Mouse (Mus musculus) 3134 (cell line): ENCODE measurements around the gene Enho.

Experiments used
- DNase-seq: peaks from one replicate; pipeline ENCODE4 v3.0.0-alpha.2; 2011; ENCODE audit warnings: low spot score; ENCODE audit not compliant: insufficient read length; ENCODE audit errors: extremely low read depth

Gene Enho

DNA sequence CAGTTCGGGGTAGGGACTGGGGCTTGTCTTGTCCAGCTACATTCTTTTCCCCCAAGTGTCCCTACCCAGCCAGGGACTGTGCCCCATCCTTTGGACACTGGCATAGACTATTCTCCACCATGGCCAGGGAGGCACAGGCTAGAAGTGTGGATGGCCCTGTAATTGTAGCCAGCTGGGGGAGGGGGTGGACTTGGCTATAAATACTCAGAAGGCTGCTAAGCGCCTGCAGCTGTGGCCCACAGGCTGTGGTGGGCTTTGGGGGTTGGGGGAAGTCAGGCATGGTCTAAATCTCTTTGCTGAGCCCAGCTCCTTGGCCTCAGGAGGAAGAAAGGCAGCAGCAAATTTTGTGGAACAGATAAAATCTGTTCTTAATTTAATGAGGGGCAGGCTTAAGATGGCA lies 4.2 kb downstream of the Enho start:
- no peak for DNase-seq

DNA sequence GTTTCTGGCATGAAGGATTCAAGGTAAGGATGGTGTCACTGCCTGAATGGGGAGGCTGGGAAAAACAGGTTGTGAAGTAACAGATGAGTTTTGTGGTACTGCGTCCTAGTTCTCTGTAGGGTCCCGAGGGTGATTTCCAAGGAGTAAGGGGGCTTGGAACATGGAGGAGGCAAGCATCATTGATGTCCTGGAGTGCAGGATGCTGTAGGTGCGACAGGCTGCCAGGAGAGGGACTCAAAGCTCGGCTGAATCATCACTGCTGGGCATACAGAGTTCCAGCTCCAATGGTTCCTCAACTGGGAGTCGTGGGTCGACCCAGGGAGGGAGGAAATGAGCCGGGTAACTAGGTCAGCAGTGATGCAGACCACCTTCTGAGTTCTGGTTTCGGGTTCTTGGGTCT lies 4.9 kb downstream of the Enho start:
- no peak for DNase-seq

DNA sequence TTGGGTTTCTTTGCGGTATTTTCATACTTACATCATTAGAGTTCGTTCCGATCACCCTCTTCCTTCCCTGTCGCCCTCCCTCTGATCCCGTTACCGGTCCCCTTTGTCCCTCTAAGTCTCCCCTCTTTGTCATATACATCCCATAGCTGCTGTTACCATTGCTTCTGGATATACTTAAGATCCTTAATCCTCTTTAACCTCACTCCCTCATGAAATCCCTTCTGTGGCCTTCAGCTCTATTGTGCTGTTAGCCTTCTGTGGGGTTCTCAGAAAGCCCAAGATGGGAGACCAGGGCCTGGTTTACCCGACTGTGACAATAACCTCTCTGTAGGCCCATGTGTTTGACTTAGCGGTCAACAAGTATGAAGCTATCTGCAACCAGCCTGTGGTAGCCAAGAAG lies 5.5 kb downstream of the Enho start:
- no peak for DNase-seq

DNA sequence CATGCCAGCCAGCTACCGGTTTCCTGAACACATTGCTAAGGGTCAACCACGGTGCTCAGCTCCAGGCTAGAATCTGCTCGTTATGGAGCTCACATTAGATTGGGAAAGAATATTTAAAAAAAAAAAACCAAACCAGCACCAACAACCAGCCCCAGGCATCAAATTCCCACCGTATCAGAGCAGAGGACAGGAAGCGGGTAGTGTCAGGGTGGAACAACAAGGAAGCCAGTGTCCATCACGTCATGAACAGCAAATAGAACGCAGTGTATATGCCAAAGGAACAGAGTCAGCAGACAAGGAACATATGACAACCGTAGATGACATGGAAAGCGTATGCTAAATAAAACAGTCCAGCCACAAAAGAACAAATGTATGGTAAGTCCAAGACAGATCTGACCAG lies 7.1 kb downstream of the Enho start:
- no peak for DNase-seq

DNA sequence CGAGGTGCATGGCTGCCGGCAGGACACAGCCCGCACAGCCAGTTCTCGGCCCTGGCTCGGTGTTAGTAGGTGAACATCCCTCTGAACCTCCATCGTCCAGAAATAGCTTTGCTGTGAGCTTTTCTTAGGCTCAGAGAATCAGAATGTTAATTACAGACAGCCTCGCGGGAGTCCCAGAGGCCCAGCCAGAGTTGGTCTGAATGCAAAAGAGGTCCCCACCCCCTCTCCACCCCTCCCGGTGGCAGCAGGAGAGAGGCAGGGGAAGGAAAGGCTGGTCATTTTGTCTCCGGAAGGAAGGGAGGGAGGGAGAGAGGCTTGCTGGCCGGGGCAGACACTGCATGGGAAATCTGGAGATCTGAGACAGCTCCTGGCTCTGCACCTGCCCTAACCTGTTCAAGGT lies 8.7 kb downstream of the Enho start:
- DNase-seq, result no peak

DNA sequence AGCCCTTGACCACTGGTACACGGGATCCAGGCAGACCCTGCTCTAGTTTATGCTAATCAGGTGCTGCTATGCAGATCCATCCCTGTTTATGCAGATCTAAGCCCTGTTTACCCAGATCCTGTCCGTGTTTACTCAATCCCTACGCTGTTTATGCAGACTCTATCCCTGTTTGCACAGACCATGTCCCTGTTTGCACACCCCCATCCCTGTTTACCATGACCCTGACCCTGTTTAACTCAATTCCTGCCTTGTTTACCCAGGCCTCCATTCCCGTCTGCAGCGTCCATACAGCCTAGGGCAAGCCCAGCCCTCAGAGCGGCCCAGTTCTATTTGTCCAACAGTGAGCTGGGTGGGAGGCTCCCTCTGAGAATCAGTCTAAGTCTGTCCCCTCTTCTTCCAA lies 9.9 kb downstream of the Enho start:
- no peak for DNase-seq

DNA sequence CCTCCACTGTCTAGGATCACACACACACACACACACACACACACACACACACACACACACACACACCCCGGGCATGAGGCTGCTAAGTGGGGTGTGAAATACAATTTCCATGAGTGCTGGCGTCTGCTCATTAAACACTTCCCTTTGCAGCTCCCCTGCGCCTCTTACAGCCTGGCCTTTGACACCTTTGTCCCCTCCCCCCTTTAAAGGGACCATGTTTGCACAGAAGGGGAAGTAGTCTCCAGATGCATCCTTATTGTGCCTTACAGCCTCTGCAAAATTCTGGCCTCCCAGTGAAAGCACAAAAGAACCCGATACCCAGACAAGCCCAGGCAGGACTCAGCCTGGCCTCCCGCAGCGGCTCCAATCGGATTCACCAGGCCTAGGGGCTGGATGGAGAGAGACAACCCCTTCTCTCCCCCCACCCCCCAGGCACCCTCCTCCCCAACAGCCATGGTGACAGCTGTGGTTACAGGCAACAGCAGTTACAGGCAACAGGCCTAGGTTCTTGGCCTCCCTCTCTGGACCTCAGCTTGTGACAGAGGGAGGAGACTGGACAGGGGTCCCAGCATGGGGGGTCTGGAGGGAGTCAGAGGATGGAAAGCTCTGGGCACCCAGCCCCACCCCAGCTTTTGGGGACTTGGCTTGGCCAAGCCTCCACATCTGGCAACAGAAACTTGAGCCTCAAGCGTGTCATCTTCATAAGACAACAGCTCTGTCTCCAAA lies 11.8 kb downstream of the Enho start:
- DNase-seq, result no peak

DNA sequence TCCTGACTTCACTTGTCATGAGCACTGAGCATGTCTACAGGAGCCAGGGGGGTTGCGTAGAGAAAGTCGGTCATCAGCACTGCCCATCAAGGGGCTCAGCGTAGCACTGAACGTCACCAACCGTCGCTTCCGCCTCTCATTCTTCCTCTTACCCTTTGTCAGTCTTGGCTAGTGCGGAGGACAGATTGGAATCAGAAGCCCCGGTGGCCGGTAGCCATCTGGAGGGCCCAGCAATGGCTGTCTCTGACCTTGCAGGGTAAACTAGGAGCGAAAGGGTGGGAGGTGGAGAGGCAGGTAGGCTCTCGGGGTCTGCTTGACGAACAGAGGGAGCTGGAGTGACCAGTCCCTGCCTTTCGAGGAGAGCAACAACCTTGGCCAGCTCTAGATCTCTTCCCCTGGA lies 18.1 kb downstream of the Enho start:
- no peak for DNase-seq

DNA sequence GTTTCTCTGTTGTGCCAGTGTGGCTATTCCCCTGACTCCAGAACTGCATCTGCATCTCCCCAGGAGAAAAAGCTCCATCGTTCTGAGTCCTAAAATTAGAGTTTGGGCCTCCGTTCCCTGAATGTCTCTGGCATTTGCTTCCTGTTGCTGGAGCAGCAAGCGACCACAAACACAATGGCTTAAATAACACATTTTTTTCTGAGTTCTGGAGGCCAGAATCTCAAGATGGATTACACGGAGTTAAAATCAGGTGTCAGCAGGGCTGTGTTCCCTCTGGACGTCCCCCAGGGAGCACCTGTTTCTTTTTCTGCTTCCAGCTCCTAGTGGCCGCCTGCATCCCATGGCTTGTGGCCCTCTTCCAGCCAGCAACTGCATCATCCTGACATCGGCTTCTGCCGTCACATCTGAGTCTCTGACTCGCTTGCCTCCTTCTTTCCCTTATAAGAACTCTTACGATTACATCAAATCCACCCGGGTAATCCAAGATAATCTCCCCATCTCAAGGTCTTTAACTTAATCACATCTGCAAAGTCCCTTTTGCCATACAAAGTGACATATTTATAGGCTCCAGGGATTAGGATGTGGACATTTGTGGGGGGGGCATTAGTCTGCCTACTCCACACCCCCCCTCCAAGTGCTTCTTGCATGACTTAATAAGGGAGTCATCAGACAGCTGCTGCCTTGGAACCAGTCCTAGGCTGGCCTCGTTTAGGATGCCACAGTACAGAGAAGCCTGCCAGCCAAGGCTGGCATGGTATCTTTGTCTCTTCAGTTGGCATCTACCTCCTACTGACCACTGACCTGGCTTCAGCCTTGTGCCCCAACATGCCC lies 21.0 kb downstream of the Enho start:
- DNase-seq, result no peak

DNA sequence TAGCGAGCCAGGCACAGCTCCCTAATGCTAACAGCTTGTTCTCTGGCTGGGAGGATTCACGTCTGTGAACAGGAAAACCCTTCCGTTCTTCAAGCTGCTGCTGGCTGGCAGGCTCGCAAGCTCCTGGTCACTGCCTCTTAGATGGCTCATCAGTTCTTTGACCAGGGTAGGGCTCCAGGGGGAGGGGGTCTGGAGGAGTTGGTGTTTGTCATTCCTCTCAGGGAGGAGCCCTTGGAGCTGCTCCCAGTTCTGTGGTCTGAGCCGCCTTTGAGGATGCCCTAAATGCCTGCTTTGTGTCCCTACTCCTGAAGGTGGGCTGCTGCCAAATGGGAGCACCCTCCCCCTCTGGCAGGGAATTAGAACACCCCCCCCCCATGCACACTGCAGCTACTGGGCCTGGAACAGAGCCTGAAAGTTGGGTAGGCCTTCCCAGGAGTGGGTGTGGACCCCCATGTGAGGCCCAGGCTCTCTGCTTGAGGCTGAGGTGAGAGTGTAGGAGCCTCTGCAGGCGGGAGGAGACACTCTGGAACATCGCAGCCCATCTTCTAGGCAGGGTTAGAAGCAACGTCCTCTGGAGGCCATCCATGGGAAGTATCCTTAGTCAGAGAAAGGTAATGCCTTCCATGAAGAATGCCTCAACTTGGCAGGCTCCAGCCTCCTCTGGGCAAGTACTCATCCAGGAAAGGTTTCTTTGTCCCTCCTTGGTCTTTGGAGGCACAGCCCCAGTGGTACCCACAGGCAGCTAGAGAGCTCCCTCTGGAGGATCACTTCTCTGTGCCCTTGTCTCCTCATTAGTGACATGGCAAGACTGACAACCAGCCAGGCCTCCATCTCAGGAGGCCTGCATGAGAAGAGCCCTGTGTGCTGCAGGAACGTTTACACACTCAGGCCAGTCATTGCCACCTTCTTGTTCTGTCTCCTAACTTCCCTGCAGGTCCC lies 24.2 kb downstream of the Enho start:
- DNase-seq, result peak; percentile 70

DNA sequence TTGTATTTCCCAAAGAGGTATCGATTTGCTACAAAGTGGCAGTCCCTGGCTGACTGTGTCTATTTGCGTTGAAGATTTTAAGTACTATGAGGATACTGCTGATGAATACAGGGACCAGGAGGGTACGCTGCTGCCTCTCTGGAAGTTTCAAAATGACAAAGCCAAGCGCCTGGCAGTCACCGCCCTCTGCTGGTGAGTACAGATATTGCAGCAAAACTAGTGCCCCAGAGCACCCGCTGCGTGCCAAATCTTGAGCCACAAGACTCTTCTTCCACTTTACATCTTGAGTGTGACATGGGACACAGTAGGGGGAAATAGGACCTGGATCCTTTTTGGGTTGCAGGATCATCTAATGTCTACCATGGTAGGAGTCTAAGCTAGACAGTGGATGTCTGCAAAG lies 26.0 kb downstream of the Enho start:
- DNase-seq, result no peak

DNA sequence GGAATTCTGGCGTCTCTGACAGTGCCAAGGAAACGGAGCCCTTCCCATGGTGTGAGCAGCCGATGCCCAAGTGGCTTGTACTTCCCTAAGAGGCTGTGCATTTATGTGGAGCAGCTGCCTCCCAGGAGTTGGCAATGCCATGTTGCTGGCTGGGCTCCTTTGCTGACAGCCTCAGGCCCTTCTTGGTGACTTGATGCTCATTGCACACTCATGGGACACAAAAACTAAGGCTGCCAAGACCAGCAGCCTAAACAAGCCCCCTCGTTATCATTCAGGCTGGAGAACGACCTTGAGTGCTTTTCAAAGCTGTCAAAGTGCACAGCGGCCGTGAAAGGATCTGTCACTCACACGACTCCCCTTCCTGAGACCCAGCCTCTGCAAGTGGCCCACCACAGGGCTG lies 28.0 kb downstream of the Enho start:
- DNase-seq, result no peak

DNA sequence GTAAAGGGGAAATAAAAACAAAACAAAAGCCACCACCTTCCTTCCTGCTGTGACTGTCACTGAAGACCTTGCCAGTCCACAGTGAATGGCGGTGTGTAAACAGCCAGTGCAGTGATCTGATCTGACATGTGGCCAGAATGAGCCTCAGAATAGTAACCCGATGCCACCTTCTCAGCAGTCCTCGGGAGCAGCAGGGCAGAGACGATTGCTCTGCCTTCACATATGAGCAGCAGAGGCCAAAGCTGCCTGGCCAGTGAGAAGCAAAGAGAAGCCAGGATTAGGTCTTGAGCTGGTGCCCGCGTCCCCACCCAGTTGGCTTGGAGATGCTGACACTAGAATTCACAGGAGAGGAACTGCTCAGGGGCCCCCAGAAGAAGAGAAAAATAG lies 29.5 kb downstream of the Enho start:
- no peak for DNase-seq

DNA sequence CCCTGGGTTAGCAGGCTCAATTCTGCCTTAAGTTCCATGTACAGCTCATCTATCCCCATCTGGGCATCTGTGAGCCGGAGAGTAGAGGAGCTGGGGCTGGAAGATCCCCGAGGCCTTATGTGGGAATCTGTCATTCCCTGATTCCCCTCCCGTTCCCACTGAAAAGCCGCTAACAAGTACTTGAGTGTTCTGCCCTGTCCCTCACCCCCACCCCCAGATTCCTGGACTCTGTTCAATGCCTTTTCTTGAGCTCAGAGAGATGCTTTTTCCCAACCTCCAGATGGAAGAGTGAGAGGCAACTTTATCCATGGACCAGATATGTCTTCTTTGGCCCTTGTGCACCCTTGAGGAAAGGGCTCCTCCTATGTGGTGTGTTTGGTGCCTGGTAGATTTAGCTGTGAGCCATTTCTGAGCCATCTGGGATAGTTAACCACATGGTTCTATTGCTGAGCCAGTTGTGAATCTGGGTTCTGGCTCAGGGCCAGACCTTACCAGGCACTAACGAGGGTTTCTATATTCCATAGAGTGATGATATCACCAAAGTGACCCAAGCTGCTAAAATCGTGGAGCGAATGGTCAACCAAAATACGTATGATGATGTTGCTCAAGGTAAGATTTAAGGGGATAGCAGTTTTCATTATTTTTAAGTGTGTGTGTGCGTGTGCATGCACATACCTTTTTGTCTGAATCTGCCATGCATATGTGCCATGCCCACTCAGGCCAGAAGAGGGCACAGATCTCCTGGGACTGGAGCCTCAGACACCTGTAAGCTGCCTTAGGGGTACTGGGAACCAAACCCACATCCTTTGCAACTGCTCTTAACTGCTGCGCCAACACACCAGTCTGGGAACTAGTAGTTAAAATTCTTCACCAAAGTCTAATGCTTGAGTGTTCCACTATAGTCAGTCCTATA lies 30.2 kb downstream of the Enho start:
- DNase-seq, result no peak

DNA sequence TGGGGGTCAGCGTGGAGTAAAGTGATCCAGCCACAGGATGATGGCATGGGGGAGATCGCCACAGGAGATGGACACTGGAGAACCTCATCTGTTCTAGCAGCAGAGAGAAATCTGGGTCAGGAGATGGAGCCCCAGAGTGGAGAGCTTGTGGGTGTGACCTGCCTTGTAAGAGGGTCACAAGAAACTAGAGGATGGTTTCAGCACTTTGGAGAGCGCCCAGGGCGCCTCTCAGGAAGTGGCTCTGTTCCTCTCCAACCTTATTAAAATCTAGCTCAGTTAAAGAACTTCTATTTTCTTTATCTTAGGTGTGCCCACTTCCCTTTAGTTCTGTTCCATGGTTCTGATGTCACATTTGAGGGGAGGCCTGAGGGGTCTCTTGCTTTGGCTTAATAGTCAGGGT lies 33.3 kb downstream of the Enho start:
- DNase-seq, result no peak

DNA sequence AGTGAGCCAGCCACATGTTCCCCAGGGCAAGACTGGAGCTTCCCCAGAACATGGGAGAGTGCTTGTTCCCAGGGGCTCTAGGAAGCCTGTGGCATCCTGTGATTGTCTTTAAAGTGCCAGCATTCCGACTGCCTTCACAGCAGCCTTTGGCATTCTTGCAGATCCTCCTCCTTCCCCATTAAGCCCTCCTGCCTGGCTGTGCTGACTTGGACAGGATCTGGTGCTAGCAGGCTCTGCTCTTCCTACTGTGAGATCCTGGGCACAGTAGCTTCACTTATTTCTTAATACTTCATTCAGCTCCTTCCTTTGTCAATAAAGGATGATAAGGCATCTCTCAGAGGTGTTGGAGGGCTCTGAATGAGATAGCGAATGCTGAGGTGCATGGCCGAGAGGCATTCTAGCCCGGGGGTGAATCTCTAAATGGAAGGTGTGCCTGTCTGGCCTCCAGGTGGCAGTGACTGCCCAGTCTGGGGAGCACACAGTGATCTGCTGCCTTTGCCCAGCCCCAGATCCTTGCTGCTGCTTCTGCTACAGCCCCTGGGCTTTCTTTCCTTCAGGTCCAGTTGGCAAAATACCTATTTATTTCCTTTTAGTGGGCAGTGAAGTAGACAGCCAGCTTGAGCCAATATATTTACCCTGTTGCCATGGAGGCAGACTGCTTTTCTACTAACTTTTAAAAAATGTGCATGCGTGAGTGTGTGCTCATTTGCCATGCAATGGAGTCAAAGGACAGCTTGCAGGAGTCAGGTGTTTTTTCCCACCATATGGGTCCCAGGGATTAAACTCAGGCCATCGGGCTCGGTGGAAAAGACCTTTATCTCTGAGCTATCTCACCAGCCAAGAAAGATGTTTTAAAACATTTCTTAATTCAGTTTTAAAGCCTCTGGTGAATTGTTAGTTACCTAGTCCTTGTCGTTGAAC lies 35.4 kb downstream of the Enho start:
- DNase-seq, result no peak

DNA sequence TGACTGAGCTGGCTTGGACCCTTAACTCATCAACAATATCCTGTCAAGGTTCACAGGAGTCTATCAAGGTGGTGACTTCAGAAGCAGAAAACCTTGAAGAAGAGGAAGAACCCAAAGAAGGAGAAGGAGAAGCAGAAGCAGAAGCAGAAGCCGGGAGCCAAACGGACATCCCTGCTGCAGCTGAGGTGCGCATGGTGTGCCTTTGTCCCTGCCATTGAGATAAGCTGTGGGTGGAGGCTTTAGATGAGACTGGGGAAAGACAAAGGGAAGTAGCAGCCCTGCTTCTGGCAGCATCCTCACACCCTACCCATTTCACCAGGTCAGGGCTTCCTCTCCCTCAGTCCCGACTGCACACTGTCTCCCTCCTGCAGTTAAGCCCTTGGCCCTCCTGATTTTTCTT lies 37.3 kb downstream of the Enho start:
- no peak for DNase-seq
